Mouse (Mus musculus) urinary bladder, postnatal 14 days (tissue): ENCODE results near the gene Cdc42ep3.
A peak's percentile ranks its signal among the peaks of the same experiment; 100 is the strongest.

Source experiments
- DNase-seq: peaks from one replicate; pipeline ENCODE4 v3.0.0; 2021; ENCODE audit warnings: low spot score

Cdc42ep3 gene

GRCm38 (mm10) chr17:79287302-79287701, 67.6 kb downstream of the Cdc42ep3 start:
- peak; percentile 7 for DNase-seq

- DNase-seq = peak; percentile 10
These were observed 69.8 kb downstream of the Cdc42ep3 start for GRCm38 (mm10) chr17:79285030-79285601.
